Mouse (Mus musculus): ENCODE measurements at regions not wholly inside any gene's neighbourhood (a gene's known extent, or its start where the extent isn't known, plus 50 kb on each side); places are given as distances from the start of the nearest gene placed in this dataset.
A peak's percentile ranks its signal among the peaks of the same experiment; 100 is the strongest.

- peak; percentile 37 for DNase-seq (ENCODE audit: low read depth, low spot score)
These were observed 197.6 kb downstream of the Arl4a start for GRCm38 (mm10) chr12:39840179-39840578.

- DNase-seq (ENCODE audit: low read depth, low spot score) = no peak
These were observed 206.7 kb downstream of the Arl4a start for GRCm38 (mm10) chr12:39831079-39831478.

GRCm38 (mm10) chr12:39830530-39830929 lies 207.3 kb downstream of the Arl4a start:
- peak; percentile 22 for DNase-seq (ENCODE audit: low read depth, low spot score)

GRCm38 (mm10) chr12:39822671-39823070 lies 215.2 kb downstream of the Arl4a start:
- no peak for DNase-seq (ENCODE audit: low read depth, low spot score)

GRCm38 (mm10) chr12:39801536-39801935 lies 236.3 kb downstream of the Arl4a start:
- no peak for DNase-seq (ENCODE audit: low read depth, low spot score)

GRCm38 (mm10) chr12:39797843-39798242 lies 240.0 kb downstream of the Arl4a start:
- DNase-seq (ENCODE audit: low read depth, low spot score) = peak; percentile 19

- no peak for DNase-seq (ENCODE audit: low read depth, low spot score)
These were observed 240.9 kb downstream of the Arl4a start for GRCm38 (mm10) chr12:39796939-39797338.

GRCm38 (mm10) chr12:39785026-39785425 lies 252.8 kb downstream of the Arl4a start:
- no peak for DNase-seq (ENCODE audit: low read depth, low spot score)

- no peak for DNase-seq (ENCODE audit: low read depth, low spot score)
These were observed 253.3 kb downstream of the Arl4a start for GRCm38 (mm10) chr12:39784532-39784931.

- DNase-seq (ENCODE audit: low read depth, low spot score) = no peak
These were observed 261.7 kb downstream of the Arl4a start for GRCm38 (mm10) chr12:39776173-39776572.

- no peak for DNase-seq (ENCODE audit: low read depth, low spot score)
These were observed 270.8 kb downstream of the Arl4a start for GRCm38 (mm10) chr12:39766988-39767387.

- no peak for DNase-seq (ENCODE audit: low read depth, low spot score)
These were observed 274.3 kb downstream of the Arl4a start for GRCm38 (mm10) chr12:39763529-39763928.

- peak; percentile 58 for DNase-seq (ENCODE audit: low read depth, low spot score)
These were observed 275.9 kb downstream of the Arl4a start for GRCm38 (mm10) chr12:39761946-39762345.

GRCm38 (mm10) chr12:39761326-39761725 lies 276.5 kb downstream of the Arl4a start:
- DNase-seq (ENCODE audit: low read depth, low spot score) = no peak

GRCm38 (mm10) chr12:39757975-39758374 lies 279.9 kb downstream of the Arl4a start:
- DNase-seq (ENCODE audit: low read depth, low spot score) = no peak

- no peak for DNase-seq (ENCODE audit: low read depth, low spot score)
These were observed 286.0 kb downstream of the Arl4a start for GRCm38 (mm10) chr12:39751850-39752249.

- no peak for DNase-seq (ENCODE audit: low read depth, low spot score)
These were observed 295.4 kb downstream of the Arl4a start for GRCm38 (mm10) chr12:39742156-39743063.

GRCm38 (mm10) chr12:39741051-39741847 lies 296.6 kb downstream of the Arl4a start:
- DNase-seq (ENCODE audit: low read depth, low spot score) = peak; percentile 66

- no peak for DNase-seq (ENCODE audit: low read depth, low spot score)
These were observed 300.9 kb downstream of the Arl4a start for GRCm38 (mm10) chr12:39736966-39737365.

- DNase-seq (ENCODE audit: low read depth, low spot score) = peak; percentile 46
These were observed 301.5 kb downstream of the Arl4a start for GRCm38 (mm10) chr12:39736097-39736920.

GRCm38 (mm10) chr12:39734176-39734575 lies 303.6 kb downstream of the Arl4a start:
- no peak for DNase-seq (ENCODE audit: low read depth, low spot score)

GRCm38 (mm10) chr12:39731177-39731576 lies 306.6 kb downstream of the Arl4a start:
- peak; percentile 33 for DNase-seq (ENCODE audit: low read depth, low spot score)

All from brain, adult 2 months (tissue).